Mouse (Mus musculus): ENCODE results near the gene Smyd3. TPM values are rescaled to one million over a fixed set of nuclear protein-coding genes. Genes with fewer than 3 reads are reported as not detected.
"Not testable (repeated sequence)": the region's sequence is repeated elsewhere in the genome, so short reads cannot be mapped to it uniquely, and the experiment has no call there.

Gene Smyd3
- total and polyA plus RNA-seq, 2 experiments from 2014 or later, result 15.8 to 28.4 TPM

DNA sequence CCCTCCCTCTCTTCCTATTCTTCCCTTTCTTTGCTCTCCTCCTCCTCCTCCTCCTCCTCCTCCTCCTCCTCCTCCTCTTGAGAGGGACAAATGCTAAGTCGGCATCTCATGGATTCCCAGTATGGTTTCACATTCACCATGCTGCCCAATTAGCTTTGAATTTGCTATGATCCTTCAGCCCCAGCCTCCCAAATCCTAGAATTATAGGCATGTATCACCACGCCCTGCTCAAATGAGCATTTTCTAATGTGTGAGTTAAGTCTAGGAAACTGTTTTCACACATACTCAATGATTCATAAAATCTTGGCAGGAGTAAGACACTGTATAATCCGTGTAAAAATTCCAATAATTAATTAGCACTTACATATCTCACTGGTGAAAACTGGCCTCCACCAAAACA lies 337.3 kb downstream of the Smyd3 start:
- DNase-seq (ENCODE audit: low spot score) (no peak), ATAC-seq (ENCODE audit: low FRiP score) (no peak)
- TF ChIP-seq CTCF (IDR thresholded peaks at IDR 0.05), result no peak
- Histone ChIP-seq H3K9me3 (ENCODE audit: low read length) (no peaks in the 10 kb centered on the region), H3K4me1 (ENCODE audit: insufficient read depth, low read length) (no peaks in the 10 kb centered on the region), H3K27me3 (ENCODE audit: insufficient read depth, low read length) (no peaks in the 10 kb centered on the region), H3K27ac (ENCODE audit: low read depth, low read length) (no peak overlapping the region), H3K9ac (replicated peaks; ENCODE audit: low read length, poor library complexity, severe bottlenecking) (no peak overlapping the region), H3K4me3 (ENCODE audit: low read depth, low read length) (no peak overlapping the region), H3K36me3 (ENCODE audit: insufficient read depth, low read length) (no peaks in the 10 kb centered on the region), H3K4me2 (ENCODE audit: low read depth, low read length, poor library complexity, severe bottlenecking) (no peak overlapping the region)
- WGBS, result 65% methylated on average over 3 of the region's 3 CpGs

DNA sequence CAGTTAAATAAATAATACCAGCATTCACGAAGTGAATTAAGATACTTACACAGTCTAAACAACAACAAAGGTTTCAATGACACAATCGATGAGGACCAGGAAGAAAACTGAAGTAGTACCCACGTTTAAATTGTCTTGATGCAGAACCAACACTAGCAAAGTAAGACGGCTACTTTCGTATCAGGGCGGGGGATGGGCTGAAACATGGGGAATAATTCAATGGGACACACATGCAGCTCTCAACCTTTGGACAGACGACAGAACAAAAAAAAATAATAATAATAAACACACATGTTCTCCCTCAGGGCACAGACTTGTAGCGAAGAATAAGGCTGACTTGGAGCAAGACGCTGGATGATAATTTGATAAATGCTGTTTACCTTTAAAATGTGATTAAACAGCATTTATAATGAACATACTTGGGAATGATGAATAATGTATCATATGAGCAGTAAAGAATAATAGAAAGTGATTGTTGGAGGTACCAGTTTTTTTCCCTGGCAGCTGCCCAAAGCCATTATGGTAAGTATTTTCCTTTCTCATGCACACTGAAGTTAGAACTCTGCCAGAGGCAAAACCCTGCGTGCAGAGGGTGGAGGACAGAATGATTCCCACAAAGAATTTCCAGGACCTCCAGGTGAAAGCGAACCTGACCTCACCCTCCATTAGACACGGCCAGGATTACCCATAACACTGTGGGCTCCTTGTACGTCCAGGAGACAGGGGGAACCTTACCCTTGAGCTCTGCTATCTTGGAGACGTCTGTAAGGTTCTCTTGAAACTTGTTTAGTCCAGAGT lies 340.8 kb downstream of the Smyd3 start:
- DNase-seq (ENCODE audit: low spot score), result no peak
- 55% methylated on average over 14 of the region's 14 CpGs for WGBS
- no peaks in the 10 kb centered on the region for H3K9me3 ChIP-seq (ENCODE audit: low read length)

DNA sequence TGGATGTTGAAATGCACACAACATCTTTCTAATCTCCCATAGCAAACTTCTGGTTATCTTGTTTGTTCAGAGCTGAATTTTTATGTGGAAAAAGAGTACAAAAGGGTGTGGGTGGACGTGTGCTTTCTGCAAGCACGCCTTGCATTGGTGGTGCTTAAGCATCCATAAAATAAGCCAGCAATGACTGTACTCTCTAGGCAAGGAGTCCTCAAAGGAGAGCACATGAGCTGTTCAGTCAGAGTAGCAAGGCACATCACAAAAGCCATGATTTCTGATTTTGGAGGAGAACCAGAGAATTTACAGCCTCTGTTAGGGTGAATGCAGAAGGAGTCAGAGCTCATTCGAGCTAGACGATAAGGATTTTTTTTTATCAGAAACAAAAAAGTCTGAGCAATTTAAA lies 343.6 kb downstream of the Smyd3 start:
- ATAC-seq (ENCODE audit: low FRiP score), result no peak
- no peak overlapping the region for H3K27ac ChIP-seq (ENCODE audit: low read depth, low read length)
- no peak for DNase-seq (ENCODE audit: low spot score)
- 66% methylated on average over 4 of the region's 4 CpGs for WGBS
- H3K4me2 ChIP-seq (ENCODE audit: low read depth, low read length, poor library complexity, severe bottlenecking), result no peak overlapping the region
- no peak overlapping the region for H3K4me3 ChIP-seq (ENCODE audit: low read depth, low read length)
- H3K27me3 ChIP-seq (ENCODE audit: insufficient read depth, low read length), result no peaks in the 10 kb centered on the region
- H3K36me3 ChIP-seq (ENCODE audit: insufficient read depth, low read length), result no peaks in the 10 kb centered on the region
- H3K9me3 ChIP-seq (ENCODE audit: low read length), result no peaks in the 10 kb centered on the region
- H3K9ac ChIP-seq (replicated peaks; ENCODE audit: low read length, poor library complexity, severe bottlenecking), result no peak overlapping the region
- no peaks in the 10 kb centered on the region for H3K4me1 ChIP-seq (ENCODE audit: insufficient read depth, low read length)
- no peak for TF ChIP-seq CTCF (IDR thresholded peaks at IDR 0.05)

More for the DNA sequence above, 340.8 kb downstream of the Smyd3 start:
- TF ChIP-seq CTCF (IDR thresholded peaks at IDR 0.05), result no peak
- no peak overlapping the region for H3K27ac ChIP-seq (ENCODE audit: low read depth, low read length)
- no peaks in the 10 kb centered on the region for H3K36me3 ChIP-seq (ENCODE audit: insufficient read depth, low read length)
- no peak overlapping the region for H3K4me3 ChIP-seq (ENCODE audit: low read depth, low read length)
- H3K9ac ChIP-seq (replicated peaks; ENCODE audit: low read length, poor library complexity, severe bottlenecking), result no peak overlapping the region
- H3K4me1 ChIP-seq (ENCODE audit: insufficient read depth, low read length), result no peaks in the 10 kb centered on the region
- ATAC-seq (ENCODE audit: low FRiP score), result no peak
- H3K4me2 ChIP-seq (ENCODE audit: low read depth, low read length, poor library complexity, severe bottlenecking), result no peak overlapping the region
- no peaks in the 10 kb centered on the region for H3K27me3 ChIP-seq (ENCODE audit: insufficient read depth, low read length)

DNA sequence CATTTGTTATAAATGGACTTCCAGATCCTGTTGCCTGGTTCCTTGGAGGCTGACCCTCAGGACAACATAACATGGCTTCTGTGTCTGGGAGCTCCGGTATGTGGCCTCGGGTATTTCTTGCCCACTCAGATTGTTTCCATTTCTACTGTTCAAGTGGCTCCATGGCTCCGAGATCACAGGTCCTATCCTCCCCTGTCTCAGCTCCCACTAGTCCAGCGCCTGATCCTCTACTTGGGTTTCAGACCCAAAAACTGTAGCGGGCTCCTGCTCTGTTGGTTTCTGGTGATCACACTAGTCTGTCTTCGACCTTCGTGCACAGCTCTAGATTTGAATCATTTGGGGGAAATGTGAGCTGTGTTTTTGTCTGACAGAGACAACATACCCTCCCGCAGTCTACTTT lies 347.3 kb downstream of the Smyd3 start:
- H3K4me2 ChIP-seq (ENCODE audit: low read depth, low read length, poor library complexity, severe bottlenecking), result no peak overlapping the region
- 91% methylated on average over 8 of the region's 8 CpGs for WGBS
- no peak for ATAC-seq (ENCODE audit: low FRiP score)

DNA sequence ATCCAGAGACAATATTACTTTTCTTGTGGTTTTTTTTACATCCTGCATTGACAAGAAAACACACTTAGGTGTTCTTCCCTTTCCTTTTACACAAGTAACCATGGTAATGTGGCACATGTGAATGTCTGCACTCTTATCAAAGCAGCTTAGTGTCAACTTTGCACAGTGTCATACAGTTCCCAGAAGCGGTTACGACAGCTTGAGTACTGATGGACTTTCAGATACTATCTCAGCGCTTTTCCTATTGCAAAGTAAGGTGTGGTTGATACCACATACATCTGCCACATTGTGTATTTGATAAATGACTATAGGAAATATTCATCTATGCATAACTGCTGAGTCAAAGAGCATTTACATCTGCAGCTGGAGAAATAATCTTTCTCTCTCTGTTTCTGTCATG lies 348.1 kb downstream of the Smyd3 start:
- no peak for DNase-seq (ENCODE audit: low spot score)
- TF ChIP-seq CTCF (IDR thresholded peaks at IDR 0.05), result no peak
- Histone ChIP-seq H3K9me3 (ENCODE audit: low read length) (no peaks in the 10 kb centered on the region), H3K4me3 (ENCODE audit: low read depth, low read length) (no peak overlapping the region), H3K27me3 (ENCODE audit: insufficient read depth, low read length) (no peaks in the 10 kb centered on the region), H3K27ac (ENCODE audit: low read depth, low read length) (no peak overlapping the region), H3K9ac (replicated peaks; ENCODE audit: low read length, poor library complexity, severe bottlenecking) (no peak overlapping the region), H3K4me2 (ENCODE audit: low read depth, low read length, poor library complexity, severe bottlenecking) (no peak overlapping the region), H3K4me1 (ENCODE audit: insufficient read depth, low read length) (no peaks in the 10 kb centered on the region), H3K36me3 (ENCODE audit: insufficient read depth, low read length) (no peaks in the 10 kb centered on the region)
- no peak for ATAC-seq (ENCODE audit: low FRiP score)
- WGBS, result 73% methylated on average over 3 of the region's 3 CpGs

More for the DNA sequence above, 347.3 kb downstream of the Smyd3 start:
- H3K27ac ChIP-seq (ENCODE audit: low read depth, low read length), result no peak overlapping the region
- H3K4me1 ChIP-seq (ENCODE audit: insufficient read depth, low read length), result no peaks in the 10 kb centered on the region
- no peaks in the 10 kb centered on the region for H3K36me3 ChIP-seq (ENCODE audit: insufficient read depth, low read length)
- H3K9me3 ChIP-seq (ENCODE audit: low read length), result no peaks in the 10 kb centered on the region
- H3K4me3 ChIP-seq (ENCODE audit: low read depth, low read length), result no peak overlapping the region
- DNase-seq (ENCODE audit: low spot score), result no peak
- H3K9ac ChIP-seq (replicated peaks; ENCODE audit: low read length, poor library complexity, severe bottlenecking), result no peak overlapping the region
- H3K27me3 ChIP-seq (ENCODE audit: insufficient read depth, low read length), result no peaks in the 10 kb centered on the region
- no peak for TF ChIP-seq CTCF (IDR thresholded peaks at IDR 0.05)

DNA sequence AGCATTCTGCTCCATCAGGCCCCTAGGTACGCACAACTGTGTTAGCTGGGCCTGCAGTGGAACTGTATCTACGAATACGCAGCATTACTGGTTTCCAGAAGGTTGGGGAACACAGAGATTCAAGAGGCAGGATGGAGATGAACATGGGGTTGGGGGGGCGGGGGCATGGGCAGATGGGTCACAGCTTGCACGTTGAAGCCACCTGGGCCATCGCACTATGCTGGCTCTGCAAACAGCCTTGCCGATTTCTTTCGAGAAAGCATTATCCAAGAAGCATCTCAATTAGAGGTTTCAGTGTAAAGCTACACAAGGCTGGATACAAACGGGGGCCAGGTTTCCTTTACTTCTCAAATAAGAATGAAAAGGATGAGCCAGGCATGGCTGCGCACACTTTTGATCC lies 348.7 kb downstream of the Smyd3 start:
- Histone ChIP-seq H3K4me3 (ENCODE audit: low read depth, low read length) (no peak overlapping the region), H3K36me3 (ENCODE audit: insufficient read depth, low read length) (no peaks in the 10 kb centered on the region), H3K4me1 (ENCODE audit: insufficient read depth, low read length) (no peaks in the 10 kb centered on the region), H3K9ac (replicated peaks; ENCODE audit: low read length, poor library complexity, severe bottlenecking) (no peak overlapping the region), H3K27ac (ENCODE audit: low read depth, low read length) (no peak overlapping the region), H3K27me3 (ENCODE audit: insufficient read depth, low read length) (no peaks in the 10 kb centered on the region), H3K4me2 (ENCODE audit: low read depth, low read length, poor library complexity, severe bottlenecking) (no peak overlapping the region), H3K9me3 (ENCODE audit: low read length) (no peaks in the 10 kb centered on the region)
- no peak for DNase-seq (ENCODE audit: low spot score)
- WGBS, result 87% methylated on average over 10 of the region's 10 CpGs
- no peak for ATAC-seq (ENCODE audit: low FRiP score)
- no peak for TF ChIP-seq CTCF (IDR thresholded peaks at IDR 0.05)

DNA sequence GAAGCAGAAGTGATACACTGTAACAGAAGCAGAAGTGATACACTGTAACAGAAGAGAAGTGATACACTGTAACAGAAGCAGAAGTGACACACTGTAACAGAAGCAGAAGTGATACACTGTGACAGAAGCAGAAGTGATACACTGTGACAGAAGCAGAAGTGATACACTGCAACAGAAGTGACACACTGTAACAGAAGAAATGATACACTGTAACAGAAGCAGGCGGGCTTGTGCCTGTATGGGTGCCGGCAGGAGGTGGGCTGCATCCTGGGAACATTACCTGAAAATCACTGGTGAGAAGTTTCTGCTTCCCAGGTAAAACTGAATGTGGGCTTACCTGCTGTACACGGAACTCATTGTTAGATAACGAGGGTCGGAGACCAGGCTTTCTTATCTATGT lies 353.6 kb downstream of the Smyd3 start:
- H3K4me3 ChIP-seq (ENCODE audit: low read depth, low read length); H3K9ac ChIP-seq (replicated peaks; ENCODE audit: low read length, poor library complexity, severe bottlenecking); H3K9me3 ChIP-seq (ENCODE audit: low read length); ATAC-seq (ENCODE audit: low FRiP score); H3K27me3 ChIP-seq (ENCODE audit: insufficient read depth, low read length); H3K4me1 ChIP-seq (ENCODE audit: insufficient read depth, low read length); H3K36me3 ChIP-seq (ENCODE audit: insufficient read depth, low read length); H3K4me2 ChIP-seq (ENCODE audit: low read depth, low read length, poor library complexity, severe bottlenecking); DNase-seq (ENCODE audit: low spot score); H3K27ac ChIP-seq (ENCODE audit: low read depth, low read length): not testable (repeated sequence)
- WGBS, result 85% methylated on average over 5 of the region's 5 CpGs

- DNase-seq (ENCODE audit: low spot score); H3K9me3 ChIP-seq (ENCODE audit: low read length); H3K27ac ChIP-seq (ENCODE audit: low read depth, low read length); H3K36me3 ChIP-seq (ENCODE audit: insufficient read depth, low read length); ATAC-seq (ENCODE audit: low FRiP score); H3K27me3 ChIP-seq (ENCODE audit: insufficient read depth, low read length); H3K4me3 ChIP-seq (ENCODE audit: low read depth, low read length); H3K4me2 ChIP-seq (ENCODE audit: low read depth, low read length, poor library complexity, severe bottlenecking); H3K4me1 ChIP-seq (ENCODE audit: insufficient read depth, low read length); H3K9ac ChIP-seq (replicated peaks; ENCODE audit: low read length, poor library complexity, severe bottlenecking): not testable (repeated sequence)
- WGBS, result 76% methylated on average over 1 of the region's 1 CpGs
Measured at GRCm38 (mm10) chr1:179162752-179163151, 355.1 kb downstream of the Smyd3 start.

Measured in midbrain, postnatal 0 days (tissue).